11 mouse cellular contexts compared by ENCODE assay signal in the genomic region with DNA sequence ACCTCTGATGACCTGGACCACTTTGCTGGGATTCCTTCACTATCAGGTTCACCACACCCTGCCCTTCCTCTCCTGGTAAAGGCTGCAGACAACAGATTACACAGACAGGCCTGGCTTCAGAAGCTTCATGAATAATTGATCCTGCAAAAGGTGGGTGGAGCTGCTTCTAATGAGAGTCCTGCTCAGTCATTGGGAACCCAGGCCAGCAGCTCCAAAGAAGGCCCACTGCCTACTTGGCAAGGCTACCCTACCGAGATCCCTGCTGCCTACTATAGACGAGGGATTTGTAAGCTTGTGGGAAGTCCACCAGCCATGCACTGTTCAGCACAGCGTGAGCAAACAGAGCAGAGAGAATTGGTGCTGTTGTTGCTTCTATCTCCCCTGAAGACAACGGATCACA. TPM values are rescaled to one million over a fixed set of nuclear protein-coding genes. Genes with fewer than 3 reads are reported as not detected.
DNase-seq lines count a peak whose midpoint lies in the region; ATAC-seq and TF ChIP-seq lines count a peak whose summit lies in the region.
"Had no signal": no experiment of that assay in that cellular context is flagged by ENCODE, and none has a peak within 500 bp of the region (broad histone marks: within the 10 kb centered on the region; RNA-seq: fewer than 3 reads in every experiment).

No protein-coding gene starts in this region.

- H3K27ac ChIP-seq in left cerebral cortex, adult 2 months: no peak overlapping the region
- peak overlapping the region; percentile 65; the same call in 1 of the 2 replicates for H3K27ac ChIP-seq in hindbrain, embryonic 10.5 days
- H3K27ac ChIP-seq in neural tube, embryonic 14.5 days (ENCODE audit: low read depth, low read length): 0 out of 2 replicates have a peak overlapping the region, but pooled peaks have one; percentile 62

- peaks cover 20% of the 10 kb centered on the region for H3K27me3 ChIP-seq in hindbrain, embryonic 10.5 days (ENCODE audit: insufficient read depth, poor library complexity, severe bottlenecking)
- H3K27me3 ChIP-seq in neural tube, embryonic 14.5 days (ENCODE audit: control insufficient read depth, insufficient read depth, low read length): no peaks in the 10 kb centered on the region; the same call in 1 of the 2 replicates

- no peak for ATAC-seq in neural tube, embryonic 14.5 days (ENCODE audit: low read depth)

- no peaks in the 10 kb centered on the region for H3K36me3 ChIP-seq in hindbrain, embryonic 10.5 days
- no peaks in the 10 kb centered on the region for H3K36me3 ChIP-seq in neural tube, embryonic 14.5 days (ENCODE audit: control insufficient read depth, insufficient read depth, low read length)

- peak; percentile 45 to 60 for DNase-seq in left cerebral cortex, postnatal 14 days (ENCODE audit: low spot score in 2 of 2)
- DNase-seq in left cerebral cortex, adult 2 months (ENCODE audit: extremely low spot score in 1 of 2, low spot score in 2 of 2): no peak
- DNase-seq in hindbrain, embryonic 10.5 days (ENCODE audit: low spot score): no peak
- DNase-seq in layer of hippocampus, postnatal 14 days (ENCODE audit: low spot score in 2 of 2): peak; percentile 43 to 70
- no peak for DNase-seq in adrenal gland, adult 8-10 months
- no peak for DNase-seq in heart, postnatal 4 days
- DNase-seq: gastrocnemius, postnatal 10 days; heart, postnatal 14 days; left cerebral cortex, postnatal 4 days; thymus, postnatal 4 days had no signal

- intact Hi-C loops in left cerebral cortex, postnatal 14 days (cut with DNase I): no loop called here
- intact Hi-C loops in left cerebral cortex, adult 2 months (cut with DNase I): no loop called here

- no peak overlapping the region for H3K9ac ChIP-seq in neural tube, embryonic 14.5 days (replicated peaks; ENCODE audit: low read depth, low read length)

- no peak for TF ChIP-seq CTCF in left cerebral cortex, adult 2 months (IDR thresholded peaks at IDR 0.05)

- H3K9me3 ChIP-seq in hindbrain, embryonic 10.5 days: no peaks in the 10 kb centered on the region
- H3K9me3 ChIP-seq in neural tube, embryonic 14.5 days (ENCODE audit: control insufficient read depth, low read length): no peaks in the 10 kb centered on the region

- H3K4me1 ChIP-seq in hindbrain, embryonic 10.5 days (replicated peaks): peaks cover 62% of the 10 kb centered on the region
- peaks cover 7% of the 10 kb centered on the region; the same call in 1 of the 2 replicates for H3K4me1 ChIP-seq in neural tube, embryonic 14.5 days (ENCODE audit: control insufficient read depth, insufficient read depth, low read length)

- H3K4me3 ChIP-seq in left cerebral cortex, adult 2 months: no peak overlapping the region
- no peak overlapping the region for H3K4me3 ChIP-seq in hindbrain, embryonic 10.5 days
- no peak overlapping the region for H3K4me3 ChIP-seq in neural tube, embryonic 14.5 days (ENCODE audit: low read depth, low read length)

- H3K4me2 ChIP-seq in neural tube, embryonic 14.5 days (ENCODE audit: low read depth, low read length): no peak overlapping the region

- WGBS in hindbrain, embryonic 10.5 days: 7% methylated on average over 4 of the region's 4 CpGs
- WGBS in neural tube, embryonic 14.5 days: 10% methylated on average over 4 of the region's 4 CpGs

RNA-seq across cellular contexts. Expression of a gene that starts 4.1 kb away (rescaled TPM):
- total RNA-seq in left cerebral cortex, postnatal 14 days (2021): 10 to 100 TPM; 82.9 to 84.1 TPM
- 100 to 1,000 TPM in 1 of 2 experiments, 10 to 100 TPM in 1; 99.6 to 113 TPM for total RNA-seq in left cerebral cortex, adult 2 months (2021)
- 6.6 and 7.8 TPM in 2 replicates for polyA plus RNA-seq in hindbrain, embryonic 10.5 days (2016; fragmentation: Nextera tagmentation; extraction: Ambion mirVana)
- total RNA-seq in layer of hippocampus, postnatal 14 days (2021): 10 to 100 TPM; 75.0 to 83.2 TPM
- 23.3 and 26.4 TPM in 2 replicates for polyA plus RNA-seq in neural tube, embryonic 14.5 days (2014; fragmentation: Nextera tagmentation; extraction: Ambion mirVana)
- 10 to 100 TPM; 33.7 to 76.4 (median 56.5) TPM for total RNA-seq in adrenal gland, adult 8-10 months (2022)
- 10 to 100 TPM; 15.5 to 16.4 TPM for total RNA-seq in heart, postnatal 4 days (2021)

RNA-seq across cellular contexts. Expression of a gene that starts 19.4 kb away (rescaled TPM):
- 10 to 100 TPM; 37.7 to 39.6 TPM for total RNA-seq in left cerebral cortex, postnatal 14 days (2021)
- 10 to 100 TPM; 31.6 to 35.7 TPM for total RNA-seq in left cerebral cortex, adult 2 months (2021)
- polyA plus RNA-seq in hindbrain, embryonic 10.5 days (2016; fragmentation: Nextera tagmentation; extraction: Ambion mirVana): 9.8 and 10.6 TPM in 2 replicates
- 10 to 100 TPM; 28.8 to 30.6 TPM for total RNA-seq in layer of hippocampus, postnatal 14 days (2021)
- 13.9 and 18.8 TPM in 2 replicates for polyA plus RNA-seq in neural tube, embryonic 14.5 days (2014; fragmentation: Nextera tagmentation; extraction: Ambion mirVana)
- 10 to 100 TPM; 14.1 to 46.3 (median 30.9) TPM for total RNA-seq in adrenal gland, adult 8-10 months (2022)
- total RNA-seq in heart, postnatal 4 days (2021): 1 to 10 TPM; 1.7 to 1.8 TPM

RNA-seq across cellular contexts. Expression of a gene that starts 23.9 kb away (rescaled TPM):
- 1 to 10 TPM in 1 of 2 experiments, under 1 TPM in 1; 0.93 to 1.1 TPM for total RNA-seq in left cerebral cortex, postnatal 14 days (2021)
- not detected for total RNA-seq in left cerebral cortex, adult 2 months (2021)
- polyA plus RNA-seq in hindbrain, embryonic 10.5 days (2016; fragmentation: Nextera tagmentation; extraction: Ambion mirVana): 0.20 and 1.0 TPM in 2 replicates
- 1 to 10 TPM; 1.3 to 1.4 TPM for total RNA-seq in layer of hippocampus, postnatal 14 days (2021)
- polyA plus RNA-seq in neural tube, embryonic 14.5 days (2014; fragmentation: Nextera tagmentation; extraction: Ambion mirVana): 0.33 TPM in 1 of 2 replicates, not detected in the other
- total RNA-seq in adrenal gland, adult 8-10 months (2022): 1 to 10 TPM in 2 of 4 experiments, under 1 TPM in 1, not detected in 1; 0.91 to 3.3 (median 1.5) TPM
- total RNA-seq in heart, postnatal 4 days (2021): not detected
- total RNA-seq: gastrocnemius, postnatal 10 days; heart, postnatal 14 days had no signal

Comparison
In these comparisons a context has a peak if more than half of its experiments do, and no peak if none do; other contexts are left out.
1. DNase-seq: peak in left cerebral cortex, postnatal 14 days (2 of 2) and layer of hippocampus, postnatal 14 days (2 of 2); none in left cerebral cortex, adult 2 months (0 of 2), hindbrain, embryonic 10.5 days (single experiment), adrenal gland, adult 8-10 months (single experiment) and heart, postnatal 4 days (single experiment).
2. RNA of a gene that starts 19.4 kb away (total RNA-seq): 14.1 to 46.3 TPM in adrenal gland, adult 8-10 months, 37.7 to 39.6 TPM in left cerebral cortex, postnatal 14 days, 31.6 to 35.7 TPM in left cerebral cortex, adult 2 months and 28.8 to 30.6 TPM in layer of hippocampus, postnatal 14 days; 1.7 to 1.8 TPM in heart, postnatal 4 days; every median in the first group is over 4 times any median in the second.